Mouse (Mus musculus) CH12.LX (cell line): Measurements from ENCODE around the gene Zhx3.

Experiments
- CTCF ChIP-seq, 2 experiments: IDR thresholded peaks in 1 of 2; conservative IDR thresholded peaks in 1 of 2; 2 replicates each; pipeline ENCODE4 v1.5.1; 2011 to 2012; ENCODE audit warnings: low read depth in 2 of 2, low read length in 2 of 2, improper control_type of control experiment in 1 of 2, inconsistent platforms in 1 of 2, mild to moderate bottlenecking in 1 of 2, moderate library complexity in 1 of 2
- NRF1 ChIP-seq: IDR thresholded peaks from 2 replicates; pipeline ENCODE4 v1.6.1; 2014; ENCODE audit warnings: low read depth, mild to moderate bottlenecking, inconsistent platforms, low read length, improper control_type of control experiment, moderate library complexity
- POLR2A ChIP-seq: IDR thresholded peaks from 2 replicates; pipeline ENCODE4 v1.6.1; 2011; ENCODE audit warnings: low read depth, mild to moderate bottlenecking, improper control_type of control experiment, low read length
- POLR2AphosphoS2 ChIP-seq: IDR thresholded peaks from 2 replicates; pipeline ENCODE4 v1.6.1; 2011; ENCODE audit warnings: low read depth, low read length, improper control_type of control experiment

- TF ChIP-seq NRF1 (no peak), POLR2AphosphoS2 (no peak), CTCF (conservative IDR thresholded peaks at IDR 0.05 in 1 of 2, IDR thresholded peaks at IDR 0.05 in 1 of 2; ENCODE audit: low read depth in 2 of 2, low read length in 2 of 2) (peak; percentile 46 to 91; a peak in 3 of 4 replicates), POLR2A (no peak)
Observed at GRCm38 (mm10) chr2:160887284-160887683, 14.5 kb upstream of the Zhx3 start.
